Mouse (Mus musculus) forebrain, embryonic 14.5 days (tissue): ENCODE measurements at regions not wholly inside any gene's neighbourhood (a gene's known extent, or its start where the extent isn't known, plus 50 kb on each side); places are given as distances from the start of the nearest gene placed in this dataset.
"Not testable (repeated sequence)": the region's sequence is repeated elsewhere in the genome, so short reads cannot be mapped to it uniquely, and the experiment has no call there.

Source experiments
- ATAC-seq: fragments of 200-750 bp; cut with Nextera tagmentation; 2 replicates; pipeline ENCODE4 v1.8.0; 2017; ENCODE audit warnings: mild to moderate bottlenecking, moderate library complexity
- DNase-seq: peaks from one replicate; pipeline ENCODE4 v3.0.0-alpha.2; 2015; ENCODE audit warnings: low spot score
- H3K27ac ChIP-seq: fragments of 300-500 bp; sonication (generic); 2 replicates; pipeline ENCODE4 v1.5.1; 2014; ENCODE audit warnings: low read depth, mild to moderate bottlenecking, control low read depth, low read length, moderate library complexity
- H3K27me3 ChIP-seq: fragments of 300-500 bp; sonication (generic); replicated peaks from 2 replicates; pipeline ENCODE4 v1.6.1; 2014; ENCODE audit warnings: low read length, control low read depth, mixed read lengths; ENCODE audit not compliant: control insufficient read depth, insufficient read depth
- H3K36me3 ChIP-seq: fragments of 300-500 bp; sonication (generic); 2 replicates; pipeline ENCODE4 v1.6.1; 2014; ENCODE audit warnings: low read length, control low read depth; ENCODE audit not compliant: control insufficient read depth, insufficient read depth
- H3K4me1 ChIP-seq: fragments of 300-500 bp; sonication (generic); 2 replicates; pipeline ENCODE4 v1.6.1; 2014; ENCODE audit warnings: antibody characterized with exemption, low read length, control low read depth; ENCODE audit not compliant: control insufficient read depth, insufficient read depth
- H3K4me2 ChIP-seq: fragments of 300-500 bp; sonication (generic); 2 replicates; pipeline ENCODE4 v1.6.1; 2014; ENCODE audit warnings: mild to moderate bottlenecking, control low read depth, low read length
- H3K4me3 ChIP-seq: fragments of 300-500 bp; sonication (generic); 2 replicates; pipeline ENCODE4 v1.5.1; 2014; ENCODE audit warnings: low read depth, low read length, control low read depth
- H3K9ac ChIP-seq: fragments of 300-500 bp; sonication (generic); 2 replicates; pipeline ENCODE4 v1.6.1; 2014; ENCODE audit warnings: mild to moderate bottlenecking, low read length, control low read depth, moderate library complexity
- H3K9me3 ChIP-seq: fragments of 300-500 bp; sonication (generic); replicated peaks from 2 replicates; pipeline ENCODE4 v1.6.1; 2016; ENCODE audit warnings: low read length, control low read depth, mixed read lengths; ENCODE audit not compliant: control insufficient read depth
- WGBS: fragments of 180-500 bp; shearing (Covaris S2); extraction: QIAGEN DNeasy Blood & Tissue Kit; methylation state at CpG from one replicate; pipeline ENCODE4 v1.1.7; 2014; 5-methylcytosine and 5-hydroxymethylcytosine counted together

DNA sequence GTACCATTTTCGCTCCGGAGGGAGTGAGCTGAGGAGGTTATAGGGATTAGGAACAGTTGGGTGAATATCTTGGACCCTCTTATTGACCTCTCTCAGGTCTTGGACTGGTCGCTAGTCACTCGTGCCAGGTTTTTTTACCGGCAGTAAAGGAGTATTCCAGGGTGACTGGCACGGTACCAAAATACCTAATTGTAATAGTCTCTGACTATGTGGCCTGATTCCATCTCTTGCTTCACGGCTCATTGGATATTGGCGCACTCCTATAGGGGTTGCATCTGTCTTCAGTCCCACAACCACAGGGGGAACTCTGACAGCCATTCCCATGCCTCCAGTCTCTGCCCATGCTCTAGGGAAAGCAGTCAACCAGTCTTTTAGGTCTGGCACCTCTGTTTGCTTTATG lies 1008.4 kb downstream of the Cntnap5b start:
- H3K4me2 ChIP-seq, H3K4me1 ChIP-seq, H3K9me3 ChIP-seq, H3K4me3 ChIP-seq, H3K36me3 ChIP-seq, H3K27me3 ChIP-seq, H3K27ac ChIP-seq, ATAC-seq, H3K9ac ChIP-seq: not testable (repeated sequence)
- DNase-seq = peak; percentile 11
- 77% methylated on average over 8 of the region's 8 CpGs for WGBS

GRCm38 (mm10) chr1:100787766-100788165 lies 1015.2 kb downstream of the Cntnap5b start:
- WGBS = 64% methylated on average over 1 of the region's 1 CpGs
- H3K4me2 ChIP-seq = no peak overlapping the region
- H3K4me1 ChIP-seq = no peaks in the 10 kb centered on the region
- no peaks in the 10 kb centered on the region for H3K36me3 ChIP-seq
- H3K27ac ChIP-seq = no peak overlapping the region
- H3K9ac ChIP-seq = no peak overlapping the region
- ATAC-seq (no peak), DNase-seq (no peak)
- H3K9me3 ChIP-seq = no peaks in the 10 kb centered on the region
- no peak overlapping the region for H3K4me3 ChIP-seq
- no peaks in the 10 kb centered on the region for H3K27me3 ChIP-seq

DNA sequence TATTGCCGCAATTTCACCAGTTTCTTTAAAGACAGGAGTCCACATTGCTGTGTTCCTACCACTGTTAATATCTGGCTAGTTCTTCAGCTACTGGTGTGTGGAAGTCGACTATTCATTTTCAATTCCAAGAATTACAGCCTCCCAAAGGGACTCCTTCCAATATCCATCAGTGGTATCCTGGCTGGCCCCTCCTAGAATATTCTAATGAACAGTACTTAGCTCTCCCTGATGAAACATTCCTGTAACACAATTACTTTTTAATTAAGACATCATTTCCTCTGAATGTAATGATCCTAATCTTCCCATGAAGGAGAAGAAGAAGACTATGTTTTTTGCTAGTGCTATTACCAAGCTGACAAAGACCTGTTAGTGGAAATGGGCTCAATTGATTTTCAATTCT lies 1028.5 kb downstream of the Cntnap5b start:
- Histone ChIP-seq H3K27ac (no peak overlapping the region), H3K9ac (no peak overlapping the region), H3K4me2 (no peak overlapping the region), H3K4me3 (no peak overlapping the region), H3K4me1 (no peaks in the 10 kb centered on the region), H3K27me3 (no peaks in the 10 kb centered on the region), H3K36me3 (no peaks in the 10 kb centered on the region), H3K9me3 (no peaks in the 10 kb centered on the region)
- DNase-seq (no peak), ATAC-seq (no peak)
- WGBS = 81% methylated on average over 2 of the region's 2 CpGs
